8 mouse cellular contexts compared by ENCODE assay signal in genomic region chrX:105121227-105121865, GRCm38 (mm10). TPM values are rescaled to one million over a fixed set of nuclear protein-coding genes. Genes with fewer than 3 reads are reported as not detected.
A peak's percentile ranks its signal among the peaks of the same experiment; 100 is the strongest.
DNase-seq lines count a peak whose midpoint lies in the region; ATAC-seq and TF ChIP-seq lines count a peak whose summit lies in the region.

No protein-coding gene starts in this region.

- intact Hi-C loops in left cerebral cortex, postnatal 36 days (cut with DNase I), result no loop called here

- H3K9me3 ChIP-seq in embryonic facial prominence, embryonic 10.5 days, result no peaks in the 10 kb centered on the region
- H3K9me3 ChIP-seq in intestine, postnatal 0 days (ENCODE audit: control insufficient read depth), result no peaks in the 10 kb centered on the region

- 14% methylated on average over 38 of the region's 38 CpGs for WGBS in embryonic facial prominence, embryonic 10.5 days
- WGBS in intestine, postnatal 0 days, result 19% methylated on average over 38 of the region's 38 CpGs

- DNase-seq in adrenal gland, postnatal 14 days, result peak; percentile 83
- DNase-seq in embryonic facial prominence, embryonic 10.5 days (ENCODE audit: low spot score), result peak; percentile 80
- DNase-seq in left cerebral cortex, postnatal 36 days (ENCODE audit: low spot score in 2 of 2), result peak; percentile 61 to 75
- DNase-seq in mesoderm, embryonic 11.5 days (ENCODE audit: low read depth, low spot score), result peak; percentile 62
- DNase-seq in right cerebral cortex, postnatal 36 days (ENCODE audit: low spot score in 2 of 2), result peak; percentile 67 to 78
- peak; percentile 38 for DNase-seq in yolk sac, embryonic 10.5 days (ENCODE audit: low spot score)

- TF ChIP-seq CTCF in intestine, postnatal 0 days (IDR thresholded peaks at IDR 0.05; ENCODE audit: low read depth), result peak; percentile 66

- peak overlapping the region; percentile 32; the same call in 1 of the 2 replicates for H3K27ac ChIP-seq in embryonic facial prominence, embryonic 10.5 days (replicated peaks)
- H3K27ac ChIP-seq in intestine, postnatal 0 days (ENCODE audit: low read depth, low read length), result no peak overlapping the region

- peak overlapping the region; percentile 89 for H3K4me2 ChIP-seq in intestine, postnatal 0 days (replicated peaks; ENCODE audit: low read depth)

- peak; percentile 88 for ATAC-seq in granulocyte monocyte progenitor cell, adult 5-6 weeks (replicated peaks; ENCODE audit: poor library complexity, severe bottlenecking)
- ATAC-seq in intestine, postnatal 0 days, result no peak; the same call in 1 of the 2 replicates

- H3K27me3 ChIP-seq in embryonic facial prominence, embryonic 10.5 days (replicated peaks; ENCODE audit: low read depth, poor library complexity, severe bottlenecking), result peaks cover 90% of the 10 kb centered on the region
- no peaks in the 10 kb centered on the region for H3K27me3 ChIP-seq in intestine, postnatal 0 days (replicated peaks; ENCODE audit: control insufficient read depth, insufficient read depth, low read length)

- H3K9ac ChIP-seq in intestine, postnatal 0 days (ENCODE audit: low read depth, low read length), result no peak overlapping the region

- no peaks in the 10 kb centered on the region; the same call in 1 of the 2 replicates for H3K4me1 ChIP-seq in embryonic facial prominence, embryonic 10.5 days
- no peaks in the 10 kb centered on the region for H3K4me1 ChIP-seq in intestine, postnatal 0 days (replicated peaks; ENCODE audit: control insufficient read depth, insufficient read depth, low read length)

- H3K4me3 ChIP-seq in embryonic facial prominence, embryonic 10.5 days, result peak overlapping the region; percentile 68
- H3K4me3 ChIP-seq in intestine, postnatal 0 days (ENCODE audit: low read depth, low read length), result peak overlapping the region; percentile 50

- peaks cover 8% of the 10 kb centered on the region; the same call in 1 of the 2 replicates for H3K36me3 ChIP-seq in embryonic facial prominence, embryonic 10.5 days (replicated peaks)
- no peaks in the 10 kb centered on the region for H3K36me3 ChIP-seq in intestine, postnatal 0 days (ENCODE audit: control insufficient read depth, insufficient read depth)

RNA-seq across cellular contexts. Expression of gene Magee1, which starts 1.2 kb away (rescaled TPM):
- total RNA-seq in adrenal gland, postnatal 14 days (2021), result 11.2 and 12.5 TPM in 2 replicates
- polyA plus RNA-seq in embryonic facial prominence, embryonic 10.5 days (2016; fragmentation: Nextera tagmentation; extraction: Ambion mirVana), result 22.7 and 24.6 TPM in 2 replicates
- total RNA-seq in granulocyte monocyte progenitor cell, adult 5-6 weeks (2014; fragmentation: Nextera tagmentation), result 0.13 and 0.41 TPM in 2 replicates
- 0.39 and 0.82 TPM in 2 replicates for total RNA-seq in granulocyte monocyte progenitor cell, adult 5-6 weeks (2017)
- polyA plus RNA-seq in intestine, postnatal 0 days (2015; fragmentation: Nextera tagmentation; extraction: Ambion mirVana), result 6.2 and 6.7 TPM in 2 replicates
- 100 to 1,000 TPM; 141 to 152 TPM for total RNA-seq in left cerebral cortex, postnatal 36 days (2021)

RNA-seq across cellular contexts. Expression of gene Pbdc1, which starts 41.8 kb away (rescaled TPM):
- 17.5 and 17.8 TPM in 2 replicates for total RNA-seq in adrenal gland, postnatal 14 days (2021)
- 84.9 and 88.9 TPM in 2 replicates for polyA plus RNA-seq in embryonic facial prominence, embryonic 10.5 days (2016; fragmentation: Nextera tagmentation; extraction: Ambion mirVana)
- 36.0 and 43.0 TPM in 2 replicates for total RNA-seq in granulocyte monocyte progenitor cell, adult 5-6 weeks (2014; fragmentation: Nextera tagmentation)
- total RNA-seq in granulocyte monocyte progenitor cell, adult 5-6 weeks (2017), result 50.2 and 56.6 TPM in 2 replicates
- 37.4 and 38.3 TPM in 2 replicates for polyA plus RNA-seq in intestine, postnatal 0 days (2015; fragmentation: Nextera tagmentation; extraction: Ambion mirVana)
- total RNA-seq in left cerebral cortex, postnatal 36 days (2021), result 10 to 100 TPM; 18.5 to 19.0 TPM

Comparison
In these comparisons a context has a peak if more than half of its experiments do, and no peak if none do; other contexts are left out.
1. RNA of gene Magee1, which starts 1.2 kb away (total RNA-seq): 141 to 152 TPM in left cerebral cortex, postnatal 36 days; 11.2 to 12.5 TPM in adrenal gland, postnatal 14 days and 0.13 to 0.82 TPM in granulocyte monocyte progenitor cell, adult 5-6 weeks; every median in the first group is over 10 times any median in the second.
2. Peak in every context shown above with its lines, with median percentiles within 50 percentile points of each other: DNase-seq.